In the genomic region with DNA sequence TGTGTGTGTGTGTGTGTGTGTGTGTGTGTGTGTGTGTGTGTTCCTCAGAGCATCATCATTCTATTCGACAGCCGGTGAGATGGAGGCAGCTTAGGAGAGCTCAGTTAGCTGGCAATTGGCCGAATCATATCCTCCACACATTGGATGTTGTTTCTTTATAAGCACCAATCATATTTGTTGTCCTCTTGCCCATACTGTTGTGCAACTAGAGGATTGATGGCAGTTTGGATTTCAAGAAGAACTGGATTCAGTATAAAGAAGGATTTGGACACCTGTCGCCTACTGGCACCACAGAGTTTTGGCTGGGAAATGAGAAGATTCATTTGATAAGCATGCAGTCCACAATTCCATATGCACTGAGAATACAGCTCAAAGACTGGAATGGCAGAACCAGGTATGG, we compare ENCODE assay signal across 15 mouse cellular contexts. TPM values are rescaled to one million over a fixed set of nuclear protein-coding genes. Genes with fewer than 3 reads are reported as not detected.
"Had no signal": no experiment of that assay in that cellular context is flagged by ENCODE, and none has a peak within 500 bp of the region (broad histone marks: within the 10 kb centered on the region; RNA-seq: fewer than 3 reads in every experiment).

No protein-coding gene starts in this region.

- ATAC-seq: midbrain, embryonic 13.5 days had no signal

- H3K4me3 ChIP-seq: limb, embryonic 13.5 days; midbrain, embryonic 13.5 days; stomach, embryonic 15.5 days had no signal

- H3K27ac ChIP-seq: kidney, postnatal 0 days; limb, embryonic 13.5 days; midbrain, embryonic 13.5 days; stomach, embryonic 15.5 days had no signal

- H3K9ac ChIP-seq: limb, embryonic 13.5 days; midbrain, embryonic 13.5 days; stomach, embryonic 15.5 days had no signal

- H3K36me3 ChIP-seq: limb, embryonic 13.5 days; midbrain, embryonic 13.5 days; stomach, embryonic 15.5 days had no signal

- H3K4me1 ChIP-seq: limb, embryonic 13.5 days; midbrain, embryonic 13.5 days; stomach, embryonic 15.5 days had no signal

- DNase-seq: kidney, adult 9 months; kidney, postnatal 36 days; left cerebral cortex, postnatal 4 days; lung, adult 18-20 months; right cerebral cortex, postnatal 14 days; thymus, postnatal 36 days had no signal

- H3K4me2 ChIP-seq: limb, embryonic 13.5 days; midbrain, embryonic 13.5 days; stomach, embryonic 15.5 days had no signal

- H3K27me3 ChIP-seq: limb, embryonic 13.5 days; midbrain, embryonic 13.5 days; stomach, embryonic 15.5 days had no signal

- H3K9me3 ChIP-seq: limb, embryonic 13.5 days; midbrain, embryonic 13.5 days; stomach, embryonic 15.5 days had no signal

RNA-seq across cellular contexts. Expression of a gene that starts 3.6 kb away (rescaled TPM):
- total RNA-seq: layer of hippocampus, adult 8-10 months; left cerebral cortex, postnatal 4 days; megakaryocyte progenitor cell, adult 5-6 weeks; midbrain, postnatal 0 days had no signal
- polyA plus RNA-seq: intestine, embryonic 14.5 days had no signal

RNA-seq across cellular contexts. Expression of a gene that starts 14.7 kb away (rescaled TPM):
- total RNA-seq: layer of hippocampus, adult 8-10 months; left cerebral cortex, postnatal 4 days; megakaryocyte progenitor cell, adult 5-6 weeks; midbrain, postnatal 0 days had no signal
- polyA plus RNA-seq: midbrain, postnatal 0 days had no signal

RNA-seq across cellular contexts. Expression of a gene that starts 38.5 kb away (rescaled TPM):
- total RNA-seq: layer of hippocampus, adult 8-10 months; left cerebral cortex, postnatal 4 days; megakaryocyte progenitor cell, adult 5-6 weeks; midbrain, postnatal 0 days had no signal
- polyA plus RNA-seq: limb, embryonic 13.5 days; midbrain, postnatal 0 days; spleen, adult 2 months had no signal
